Mouse (Mus musculus) forebrain, embryonic 11.5 days (tissue): ENCODE results near the gene Phc2. TPM values are rescaled to one million over a fixed set of nuclear protein-coding genes. Genes with fewer than 3 reads are reported as not detected.

Experiments used
- ATAC-seq: fragments of 200-750 bp; cut with Nextera tagmentation; replicated peaks from 2 replicates; pipeline ENCODE4 v1.8.0; 2017; ENCODE audit warnings: moderate TSS enrichment; ENCODE audit not compliant: low FRiP score
- DNase-seq: peaks from one replicate; pipeline ENCODE4 v3.0.0-alpha.2; 2017; ENCODE audit warnings: low spot score
- H3K27ac ChIP-seq: fragments of 300-500 bp; sonication (generic); 2 replicates; pipeline ENCODE4 v1.5.1; 2014; ENCODE audit warnings: low read depth, low read length
- H3K27me3 ChIP-seq: fragments of 300-500 bp; sonication (generic); 2 replicates; pipeline ENCODE4 v1.6.1; 2014; ENCODE audit warnings: mild to moderate bottlenecking, low read length, mixed read lengths; ENCODE audit not compliant: control insufficient read depth, insufficient read depth
- H3K36me3 ChIP-seq: fragments of 300-500 bp; sonication (generic); 2 replicates; pipeline ENCODE4 v1.6.1; 2014; ENCODE audit warnings: mild to moderate bottlenecking, low read length, moderate library complexity, mixed read lengths; ENCODE audit not compliant: control insufficient read depth, insufficient read depth
- H3K4me1 ChIP-seq: fragments of 300-500 bp; sonication (generic); replicated peaks from 2 replicates; pipeline ENCODE4 v1.6.1; 2014; ENCODE audit warnings: low read length, mixed read lengths; ENCODE audit not compliant: control insufficient read depth, insufficient read depth
- H3K4me2 ChIP-seq: fragments of 300-500 bp; sonication (generic); 2 replicates; pipeline ENCODE4 v1.6.1; 2014; ENCODE audit warnings: low read depth, mild to moderate bottlenecking, low read length, moderate library complexity, mixed read lengths; ENCODE audit not compliant: severe bottlenecking
- H3K4me3 ChIP-seq: fragments of 300-500 bp; sonication (generic); 2 replicates; pipeline ENCODE4 v1.5.1; 2014; ENCODE audit warnings: low read depth, low read length
- H3K9ac ChIP-seq: fragments of 300-500 bp; sonication (generic); 2 replicates; pipeline ENCODE4 v1.6.1; 2014; ENCODE audit warnings: low read length
- H3K9me3 ChIP-seq: fragments of 300-500 bp; sonication (generic); 2 replicates; pipeline ENCODE4 v1.6.1; 2016; ENCODE audit warnings: low read length, mixed read lengths; ENCODE audit not compliant: control insufficient read depth
- WGBS: fragments of 180-500 bp; shearing (Covaris S2); extraction: QIAGEN DNeasy Blood & Tissue Kit; methylation state at CpG from one replicate; pipeline ENCODE4 v1.1.7; 2014; 5-methylcytosine and 5-hydroxymethylcytosine counted together
- polyA plus RNA-seq: library from polyadenylated mRNA; unstranded; fragments of >200 nt; fragmentation: Nextera tagmentation; extraction: Ambion mirVana; gene quantifications from 2 replicates; pipeline ENCODE4 v1.2.1, GENCODE M21; 2014

Gene Phc2
- polyA plus RNA-seq, 1 experiment from 2014 or later: 133 TPM

- H3K36me3 ChIP-seq: peaks cover 8% of the 10 kb centered on the region; the same call in 1 of the 2 replicates
- 0 out of 2 replicates have a peak, but pooled peaks cover 2% of the 10 kb centered on the region for H3K4me1 ChIP-seq
- no peak overlapping the region for H3K4me2 ChIP-seq
- H3K27ac ChIP-seq: no peak overlapping the region
- 91% methylated on average over 11 of the region's 11 CpGs for WGBS
- no peak overlapping the region for H3K9ac ChIP-seq
- ATAC-seq: no peak
- H3K9me3 ChIP-seq: no peaks in the 10 kb centered on the region
- DNase-seq: no peak
- H3K4me3 ChIP-seq: no peak overlapping the region
- no peaks in the 10 kb centered on the region for H3K27me3 ChIP-seq
Observed at GRCm38 (mm10) chr4:128773820-128774219, 119.3 kb downstream of the Phc2 start.

GRCm38 (mm10) chr4:128774467-128774866 is 120.0 kb downstream of the Phc2 start:
- H3K9me3 ChIP-seq: no peaks in the 10 kb centered on the region
- no peak overlapping the region for H3K27ac ChIP-seq
- DNase-seq: no peak
- WGBS: 91% methylated on average over 9 of the region's 9 CpGs
- 0 out of 2 replicates have a peak, but pooled peaks cover 2% of the 10 kb centered on the region for H3K4me1 ChIP-seq
- H3K27me3 ChIP-seq: no peaks in the 10 kb centered on the region
- no peak overlapping the region for H3K9ac ChIP-seq
- no peak overlapping the region for H3K4me3 ChIP-seq
- no peak for ATAC-seq
- H3K36me3 ChIP-seq: peaks cover 8% of the 10 kb centered on the region; the same call in 1 of the 2 replicates
- no peak overlapping the region for H3K4me2 ChIP-seq

GRCm38 (mm10) chr4:128776568-128777289 is 122.2 kb downstream of the Phc2 start:
- Histone ChIP-seq H3K4me2 (no peak overlapping the region), H3K27ac (no peak overlapping the region), H3K4me1 (0 out of 2 replicates have a peak, but pooled peaks cover 2% of the 10 kb centered on the region), H3K9me3 (no peaks in the 10 kb centered on the region), H3K4me3 (no peak overlapping the region), H3K9ac (no peak overlapping the region), H3K27me3 (no peaks in the 10 kb centered on the region), H3K36me3 (peaks cover 8% of the 10 kb centered on the region)
- 42% methylated on average over 20 of the region's 20 CpGs for WGBS
- DNase-seq (peak; percentile 91), ATAC-seq (peak; percentile 65)

- Histone ChIP-seq H3K27me3 (no peaks in the 10 kb centered on the region), H3K9ac (no peak overlapping the region), H3K27ac (no peak overlapping the region), H3K9me3 (no peaks in the 10 kb centered on the region), H3K4me2 (no peak overlapping the region), H3K36me3 (peaks cover 12% of the 10 kb centered on the region), H3K4me1 (0 out of 2 replicates have a peak, but pooled peaks cover 2% of the 10 kb centered on the region), H3K4me3 (no peak overlapping the region)
- ATAC-seq: no peak
- DNase-seq: no peak
- 85% methylated on average over 11 of the region's 11 CpGs for WGBS
Observed at GRCm38 (mm10) chr4:128777593-128777992, 123.1 kb downstream of the Phc2 start.

- no peaks in the 10 kb centered on the region for H3K4me1 ChIP-seq
- WGBS: 92% methylated on average over 7 of the region's 7 CpGs
- H3K27me3 ChIP-seq: no peaks in the 10 kb centered on the region
- no peaks in the 10 kb centered on the region for H3K9me3 ChIP-seq
- peaks cover 21% of the 10 kb centered on the region for H3K36me3 ChIP-seq
- no peak for ATAC-seq
- no peak overlapping the region for H3K27ac ChIP-seq
- DNase-seq: no peak
- no peak overlapping the region for H3K4me3 ChIP-seq
- no peak overlapping the region for H3K9ac ChIP-seq
- no peak overlapping the region for H3K4me2 ChIP-seq
Observed at GRCm38 (mm10) chr4:128782037-128782436, 127.5 kb downstream of the Phc2 start.

- Histone ChIP-seq H3K9ac (no peak overlapping the region), H3K27me3 (no peaks in the 10 kb centered on the region), H3K36me3 (peaks cover 21% of the 10 kb centered on the region), H3K9me3 (no peaks in the 10 kb centered on the region), H3K27ac (no peak overlapping the region), H3K4me2 (no peak overlapping the region), H3K4me1 (no peaks in the 10 kb centered on the region), H3K4me3 (no peak overlapping the region)
- 87% methylated on average over 4 of the region's 4 CpGs for WGBS
- ATAC-seq (no peak), DNase-seq (no peak)
Observed at GRCm38 (mm10) chr4:128782645-128783044, 128.1 kb downstream of the Phc2 start.

GRCm38 (mm10) chr4:128784950-128785631 is 130.6 kb downstream of the Phc2 start:
- no peak for ATAC-seq

GRCm38 (mm10) chr4:128785921-128786654 is 131.6 kb downstream of the Phc2 start:
- no peak overlapping the region for H3K4me2 ChIP-seq
- no peak for ATAC-seq
- no peak overlapping the region for H3K9ac ChIP-seq

More at GRCm38 (mm10) chr4:128784950-128785631, 130.6 kb downstream of the Phc2 start:
- no peak overlapping the region for H3K27ac ChIP-seq
- H3K9ac ChIP-seq: no peak overlapping the region
- H3K9me3 ChIP-seq: no peaks in the 10 kb centered on the region
- H3K4me3 ChIP-seq: no peak overlapping the region
- no peaks in the 10 kb centered on the region for H3K4me1 ChIP-seq
- no peak for DNase-seq
- no peaks in the 10 kb centered on the region for H3K27me3 ChIP-seq
- peaks cover 21% of the 10 kb centered on the region for H3K36me3 ChIP-seq
- H3K4me2 ChIP-seq: no peak overlapping the region
- WGBS: 93% methylated on average over 15 of the region's 15 CpGs

More at GRCm38 (mm10) chr4:128785921-128786654, 131.6 kb downstream of the Phc2 start:
- Histone ChIP-seq H3K36me3 (peaks cover 21% of the 10 kb centered on the region), H3K27me3 (no peaks in the 10 kb centered on the region), H3K9me3 (no peaks in the 10 kb centered on the region), H3K4me3 (no peak overlapping the region), H3K4me1 (peaks cover 3% of the 10 kb centered on the region; the same call in 1 of the 2 replicates), H3K27ac (no peak overlapping the region)
- DNase-seq: no peak
- 93% methylated on average over 11 of the region's 11 CpGs for WGBS
